32 mouse cellular contexts compared by ENCODE assay signal in genomic region chr4:127522151-127522550, GRCm38 (mm10).
"Had no signal": no experiment of that assay in that cellular context is flagged by ENCODE, and none has a peak within 500 bp of the region (broad histone marks: within the 10 kb centered on the region; RNA-seq: fewer than 3 reads in every experiment).

No protein-coding gene starts in this region.

- H3K9me3 ChIP-seq: limb, embryonic 10.5 days; limb, embryonic 12.5 days; limb, embryonic 13.5 days; limb, embryonic 15.5 days; liver, embryonic 12.5 days; liver, embryonic 13.5 days; liver, embryonic 15.5 days; lung, embryonic 15.5 days; midbrain, embryonic 10.5 days; midbrain, embryonic 12.5 days; midbrain, embryonic 13.5 days; midbrain, embryonic 15.5 days; neural tube, embryonic 12.5 days; neural tube, embryonic 13.5 days had no signal

- H3K4me3 ChIP-seq: limb, embryonic 10.5 days; limb, embryonic 12.5 days; limb, embryonic 13.5 days; limb, embryonic 15.5 days; liver, embryonic 12.5 days; liver, embryonic 13.5 days; liver, embryonic 15.5 days; lung, embryonic 15.5 days; megakaryocyte, embryonic 14.5 days; midbrain, embryonic 10.5 days; midbrain, embryonic 12.5 days; midbrain, embryonic 13.5 days; midbrain, embryonic 15.5 days; myocyte; neural tube, embryonic 12.5 days; neural tube, embryonic 13.5 days had no signal

- H3K36me3 ChIP-seq: limb, embryonic 10.5 days; limb, embryonic 12.5 days; limb, embryonic 13.5 days; limb, embryonic 15.5 days; liver, embryonic 12.5 days; liver, embryonic 13.5 days; liver, embryonic 15.5 days; lung, embryonic 15.5 days; midbrain, embryonic 10.5 days; midbrain, embryonic 12.5 days; midbrain, embryonic 13.5 days; midbrain, embryonic 15.5 days; neural tube, embryonic 12.5 days; neural tube, embryonic 13.5 days had no signal

- H3K27me3 ChIP-seq: limb, embryonic 12.5 days; limb, embryonic 13.5 days; limb, embryonic 15.5 days; liver, embryonic 12.5 days; liver, embryonic 13.5 days; liver, embryonic 15.5 days; lung, embryonic 15.5 days; megakaryocyte, embryonic 14.5 days; midbrain, embryonic 12.5 days; midbrain, embryonic 13.5 days; midbrain, embryonic 15.5 days; neural tube, embryonic 12.5 days; neural tube, embryonic 13.5 days had no signal

- DNase-seq: left cerebral cortex, postnatal 4 days; liver; liver, embryonic 13.5 days; liver, postnatal 0 days; lung, adult 18-20 months; lung, adult 2 months; lung, embryonic 14.5 days; lung, postnatal 10 days; lung, postnatal 14 days; lung, postnatal 36 days; lung, postnatal 4 days; midbrain, embryonic 14.5 days had no signal

- H3K9ac ChIP-seq: limb, embryonic 12.5 days; limb, embryonic 13.5 days; limb, embryonic 15.5 days; liver, embryonic 12.5 days; liver, embryonic 13.5 days; liver, embryonic 14.5 days; liver, embryonic 15.5 days; liver, postnatal 0 days; lung, embryonic 14.5 days; lung, embryonic 15.5 days; midbrain, embryonic 12.5 days; midbrain, embryonic 13.5 days; midbrain, embryonic 15.5 days; neural tube, embryonic 12.5 days; neural tube, embryonic 13.5 days had no signal

- ATAC-seq: liver, embryonic 12.5 days; liver, postnatal 0 days; lung, postnatal 0 days; midbrain, embryonic 13.5 days; midbrain, embryonic 15.5 days; midbrain, embryonic 16.5 days had no signal

- H3K4me1 ChIP-seq: limb, embryonic 12.5 days; limb, embryonic 13.5 days; limb, embryonic 15.5 days; liver, embryonic 12.5 days; liver, embryonic 13.5 days; liver, embryonic 15.5 days; lung, embryonic 15.5 days; megakaryocyte, embryonic 14.5 days; midbrain, embryonic 10.5 days; midbrain, embryonic 12.5 days; midbrain, embryonic 13.5 days; midbrain, embryonic 15.5 days; neural tube, embryonic 12.5 days; neural tube, embryonic 13.5 days had no signal

- H3K27ac ChIP-seq: limb, embryonic 10.5 days; limb, embryonic 12.5 days; limb, embryonic 13.5 days; limb, embryonic 15.5 days; liver, embryonic 12.5 days; liver, embryonic 13.5 days; liver, embryonic 14.5 days; liver, embryonic 15.5 days; lung, embryonic 15.5 days; macrophage; midbrain, embryonic 10.5 days; midbrain, embryonic 12.5 days; midbrain, embryonic 13.5 days; midbrain, embryonic 15.5 days; neural tube, embryonic 12.5 days; neural tube, embryonic 13.5 days had no signal

- H3K4me2 ChIP-seq: limb, embryonic 12.5 days; limb, embryonic 13.5 days; limb, embryonic 15.5 days; liver, embryonic 12.5 days; liver, embryonic 13.5 days; liver, embryonic 15.5 days; lung, embryonic 14.5 days; lung, embryonic 15.5 days; midbrain, embryonic 11.5 days; midbrain, embryonic 12.5 days; midbrain, embryonic 13.5 days; midbrain, embryonic 15.5 days; neural tube, embryonic 12.5 days; neural tube, embryonic 13.5 days had no signal
